Mouse (Mus musculus): ENCODE measurements around the gene Cyp3a41b.
"Not testable (repeated sequence)": the region's sequence is repeated elsewhere in the genome, so short reads cannot be mapped to it uniquely, and the experiment has no call there.

Gene Cyp3a41b

GRCm38 (mm10) chr5:145584630-145585029, at the start of gene Cyp3a41b:
TSS of gene Cyp3a41b (minus strand) at chr5:145584730.
- DNase-seq (ENCODE audit: low spot score) = not testable (repeated sequence)

GRCm38 (mm10) chr5:145632286-145632685, 47.8 kb upstream of the Cyp3a41b start:
- DNase-seq (ENCODE audit: low spot score) = not testable (repeated sequence)

DNA sequence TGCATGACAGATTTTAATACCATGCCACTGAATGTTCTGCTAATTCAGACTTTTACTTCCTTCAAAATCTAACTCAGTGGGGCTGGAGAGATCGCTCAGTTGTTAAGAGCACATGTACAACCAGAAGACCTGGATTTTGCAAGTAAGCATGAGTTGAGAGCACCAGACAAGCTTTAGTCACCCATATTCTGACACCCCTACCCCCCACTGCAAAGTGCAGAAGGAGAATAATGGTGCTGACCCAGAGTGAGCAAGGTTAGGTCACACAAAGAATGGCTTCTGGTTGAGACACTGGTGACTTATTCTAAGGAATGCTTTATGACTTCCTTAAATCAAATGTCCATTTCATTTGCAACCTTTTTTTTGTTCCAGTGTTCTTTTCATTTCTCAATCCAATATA, 20.4 kb upstream of the Cyp3a41b start:
- DNase-seq (ENCODE audit: low spot score) = not testable (repeated sequence)

GRCm38 (mm10) chr5:145597851-145598250, 13.3 kb upstream of the Cyp3a41b start:
- DNase-seq (ENCODE audit: low spot score) = not testable (repeated sequence)

DNA sequence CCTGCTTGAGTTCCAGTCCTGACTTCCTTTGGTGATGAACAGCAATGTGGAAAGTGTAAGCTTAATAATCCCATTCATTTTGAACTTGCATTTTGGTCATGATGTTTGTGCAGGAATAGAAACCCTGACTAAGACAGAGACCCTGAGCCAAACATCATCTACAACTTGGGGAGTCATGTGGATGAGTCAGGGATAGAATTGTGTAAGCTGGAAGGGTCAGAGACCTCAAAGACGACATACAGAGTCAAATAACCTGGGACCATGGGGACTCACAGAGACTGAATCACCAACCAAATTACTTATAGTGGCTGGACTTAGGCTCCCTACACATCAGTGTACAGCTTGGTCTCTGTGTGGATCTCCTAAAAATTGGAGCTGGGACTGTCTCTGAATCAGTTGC, 7.2 kb downstream of the Cyp3a41b start:
- DNase-seq (ENCODE audit: low spot score) = not testable (repeated sequence)

DNA sequence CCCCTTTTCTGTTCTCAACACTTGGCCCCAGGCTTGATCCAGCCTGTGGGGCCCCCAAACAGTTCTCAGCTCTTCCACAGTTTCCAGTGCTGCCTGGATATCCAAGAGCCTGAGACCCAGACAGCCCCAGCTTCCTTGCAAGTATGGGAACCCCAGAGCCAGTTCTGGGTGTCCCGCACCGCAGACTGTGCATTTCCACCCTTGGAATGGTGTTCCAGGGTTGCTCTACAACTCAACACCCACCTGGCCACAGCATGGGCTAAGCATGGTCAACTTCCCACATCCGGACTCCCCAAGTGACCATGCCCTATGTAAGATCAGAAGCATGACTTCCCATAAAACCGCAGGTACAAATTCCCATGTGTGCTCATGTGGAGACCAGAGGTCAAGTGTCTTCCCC, 8.9 kb downstream of the Cyp3a41b start:
- not testable (repeated sequence) for DNase-seq (ENCODE audit: low spot score)

GRCm38 (mm10) chr5:145571922-145572321, 12.6 kb downstream of the Cyp3a41b start:
- not testable (repeated sequence) for DNase-seq (ENCODE audit: low spot score)

All from ovary, postnatal 36 days (tissue).